Mouse (Mus musculus) brain, embryonic 14.5 days (tissue): ENCODE measurements at regions not wholly inside any gene's neighbourhood (a gene's known extent, or its start where the extent isn't known, plus 50 kb on each side); places are given as distances from the start of the nearest gene placed in this dataset.

Source experiments
- DNase-seq: peaks from one replicate; pipeline ENCODE4 v3.0.0-alpha.2; 2011; ENCODE audit warnings: low read depth
- CTCF ChIP-seq: fragments of 200-500 bp; IDR thresholded peaks from 2 replicates; pipeline ENCODE4 v1.5.1; 2012; ENCODE audit warnings: inconsistent platforms, mild to moderate bottlenecking, moderate library complexity, borderline replicate concordance; ENCODE audit not compliant: insufficient read depth, insufficient read length; ENCODE audit errors: extremely low read depth
- POLR2A ChIP-seq: fragments of 200-500 bp; IDR thresholded peaks from 2 replicates; pipeline ENCODE4 v1.6.1; 2012; ENCODE audit warnings: mild to moderate bottlenecking, inconsistent platforms, borderline replicate concordance; ENCODE audit not compliant: poor library complexity, insufficient read depth, insufficient read length, severe bottlenecking; ENCODE audit errors: extremely low read depth

GRCm38 (mm10) chr9:103869276-103869675 is 107.6 kb upstream of the Tmem108 start:
- TF ChIP-seq POLR2A: no peak
- TF ChIP-seq CTCF: no peak
- DNase-seq: no peak

- DNase-seq: no peak
- TF ChIP-seq POLR2A: no peak
- TF ChIP-seq CTCF: no peak
Observed at GRCm38 (mm10) chr9:103872119-103872518, 110.5 kb upstream of the Tmem108 start.

- no peak for TF ChIP-seq POLR2A
- no peak for TF ChIP-seq CTCF
- peak; percentile 28 for DNase-seq
Observed at GRCm38 (mm10) chr9:103873876-103874275, 112.2 kb upstream of the Tmem108 start.

GRCm38 (mm10) chr9:103877851-103878250 is 116.2 kb upstream of the Tmem108 start:
- TF ChIP-seq CTCF (no peak), POLR2A (no peak)
- no peak for DNase-seq

- TF ChIP-seq POLR2A (no peak), CTCF (no peak)
- no peak for DNase-seq
Observed at GRCm38 (mm10) chr9:103892827-103893226, 109.5 kb upstream of the Nphp3 start.

GRCm38 (mm10) chr9:103894376-103894775 is 108.0 kb upstream of the Nphp3 start:
- TF ChIP-seq POLR2A (no peak), CTCF (no peak)
- DNase-seq: no peak

- TF ChIP-seq POLR2A: no peak
- no peak for TF ChIP-seq CTCF
- DNase-seq: no peak
Observed at GRCm38 (mm10) chr9:103899311-103899710, 103.0 kb upstream of the Nphp3 start.

- peak; percentile 63 for DNase-seq
- TF ChIP-seq POLR2A: no peak
- no peak for TF ChIP-seq CTCF
Observed at GRCm38 (mm10) chr9:103911347-103911746, 91.0 kb upstream of the Nphp3 start.

GRCm38 (mm10) chr9:103915126-103915525 is 87.2 kb upstream of the Nphp3 start:
- TF ChIP-seq CTCF: no peak
- no peak for TF ChIP-seq POLR2A
- no peak for DNase-seq

GRCm38 (mm10) chr9:103917771-103918170 is 84.6 kb upstream of the Nphp3 start:
- peak; percentile 29 for DNase-seq

GRCm38 (mm10) chr9:103922356-103922755 is 80.0 kb upstream of the Nphp3 start:
- DNase-seq: no peak
- TF ChIP-seq CTCF (no peak), POLR2A (no peak)

More at GRCm38 (mm10) chr9:103917771-103918170, 84.6 kb upstream of the Nphp3 start:
- TF ChIP-seq CTCF: no peak
- no peak for TF ChIP-seq POLR2A

GRCm38 (mm10) chr9:103924641-103925040 is 77.7 kb upstream of the Nphp3 start:
- no peak for TF ChIP-seq CTCF
- no peak for TF ChIP-seq POLR2A
- DNase-seq: peak; percentile 27
